Mouse (Mus musculus) cerebellum, postnatal 36 days (tissue): ENCODE data around the gene Hist1h2ap.
"Not testable (repeated sequence)": the region's sequence is repeated elsewhere in the genome, so short reads cannot be mapped to it uniquely, and the experiment has no call there.

Experiments
- DNase-seq, 2 experiments: peaks; one replicate each; pipeline ENCODE4 v3.0.0; 2021 to 2022; ENCODE audit warnings: mixed read lengths in 2 of 2

Gene Hist1h2ap

GRCm38 (mm10) chr13:21833461-21833860 lies at the start of gene Hist1h2ap, which contains the start of gene Hist1h2br:
Gene Hist1h2ap, minus strand, starts transcription at chr13:21833507.
Gene Hist1h2br, plus strand, starts transcription at chr13:21833743.
- not testable (repeated sequence) for DNase-seq

- DNase-seq, result peak in 1 of 2 experiments; percentile 35
Measured at GRCm38 (mm10) chr13:21882760-21883405, 49.6 kb upstream of the Hist1h2ap start.

- DNase-seq, result peak; percentile 7 to 12
Measured at GRCm38 (mm10) chr13:21881878-21882669, 48.8 kb upstream of the Hist1h2ap start.

- no peak for DNase-seq
Measured at GRCm38 (mm10) chr13:21880735-21881134, 47.4 kb upstream of the Hist1h2ap start.

GRCm38 (mm10) chr13:21865503-21865902 lies 32.2 kb upstream of the Hist1h2ap start:
- not testable (repeated sequence) for DNase-seq

- no peak for DNase-seq
Measured at GRCm38 (mm10) chr13:21861608-21862007, 28.3 kb upstream of the Hist1h2ap start.

GRCm38 (mm10) chr13:21855698-21856162 lies 22.4 kb upstream of the Hist1h2ap start:
- DNase-seq, result peak; percentile 56 to 72

- DNase-seq, result peak; percentile 88 to 94
Measured at GRCm38 (mm10) chr13:21855146-21855545, 21.8 kb upstream of the Hist1h2ap start.

GRCm38 (mm10) chr13:21852215-21852945 lies 19.1 kb upstream of the Hist1h2ap start:
- peak; percentile 14 to 23 for DNase-seq

- not testable (repeated sequence) for DNase-seq
Measured at GRCm38 (mm10) chr13:21850696-21851095, 17.4 kb upstream of the Hist1h2ap start.

GRCm38 (mm10) chr13:21847883-21848282 lies 14.6 kb upstream of the Hist1h2ap start:
- DNase-seq, result no peak

GRCm38 (mm10) chr13:21846356-21846755 lies 13.0 kb upstream of the Hist1h2ap start:
- not testable (repeated sequence) for DNase-seq

- not testable (repeated sequence) for DNase-seq
Measured at GRCm38 (mm10) chr13:21840508-21840907, 7.2 kb upstream of the Hist1h2ap start.

GRCm38 (mm10) chr13:21831418-21832394 lies 1.6 kb downstream of the Hist1h2ap start, which contains the start of gene Hist1h4n:
Gene Hist1h4n, minus strand, starts transcription at chr13:21832196.
- DNase-seq, result peak; percentile 17 to 40

GRCm38 (mm10) chr13:21830344-21830743 lies 3.0 kb downstream of the Hist1h2ap start:
- DNase-seq, result no peak

- no peak for DNase-seq
Measured at GRCm38 (mm10) chr13:21828511-21828910, 4.8 kb downstream of the Hist1h2ap start.

- not testable (repeated sequence) for DNase-seq
Measured at GRCm38 (mm10) chr13:21820082-21820890, 13.0 kb downstream of the Hist1h2ap start.

GRCm38 (mm10) chr13:21812092-21812491 lies 21.2 kb downstream of the Hist1h2ap start:
- not testable (repeated sequence) for DNase-seq

- DNase-seq, result peak; percentile 26 to 53
Measured at GRCm38 (mm10) chr13:21811539-21811938, 21.8 kb downstream of the Hist1h2ap start, which contains the start of gene Hist1h4m. Gene Hist1h4m, plus strand, starts transcription at chr13:21811746.

GRCm38 (mm10) chr13:21811074-21811473 lies 22.2 kb downstream of the Hist1h2ap start:
- DNase-seq, result not testable (repeated sequence)

GRCm38 (mm10) chr13:21810073-21810472 lies 23.2 kb downstream of the Hist1h2ap start, which contains the start of the genes Hist1h2bq and Hist1h2ao:
Gene Hist1h2bq, minus strand, starts transcription at chr13:21810197.
Gene Hist1h2ao, plus strand, starts transcription at chr13:21810465.
- DNase-seq, result not testable (repeated sequence)
